Mouse (Mus musculus): ENCODE measurements around the gene Aurka.

Aurka gene

DNA sequence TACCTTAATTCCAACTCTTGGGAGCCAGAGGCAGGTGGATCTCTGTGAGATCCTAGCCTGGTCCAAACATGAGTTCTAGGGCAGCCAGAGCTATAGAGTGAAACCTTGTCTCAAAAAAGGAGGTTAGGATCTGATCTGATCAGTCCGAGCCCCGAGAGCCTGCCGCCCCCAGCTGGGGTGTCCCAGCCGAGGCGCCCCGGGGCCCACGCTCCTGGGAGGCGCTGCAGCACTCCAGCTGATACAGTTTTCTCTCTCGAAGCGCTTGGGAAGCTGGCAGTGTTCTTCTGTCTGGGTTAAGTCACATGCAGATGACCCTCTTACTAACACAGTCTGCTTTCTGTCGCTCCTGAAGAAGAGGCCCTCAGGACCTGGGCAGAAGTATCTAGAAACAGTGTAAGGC lies 11.0 kb upstream of the Aurka start:
- DNase-seq (ENCODE audit: low spot score) = no peak

DNA sequence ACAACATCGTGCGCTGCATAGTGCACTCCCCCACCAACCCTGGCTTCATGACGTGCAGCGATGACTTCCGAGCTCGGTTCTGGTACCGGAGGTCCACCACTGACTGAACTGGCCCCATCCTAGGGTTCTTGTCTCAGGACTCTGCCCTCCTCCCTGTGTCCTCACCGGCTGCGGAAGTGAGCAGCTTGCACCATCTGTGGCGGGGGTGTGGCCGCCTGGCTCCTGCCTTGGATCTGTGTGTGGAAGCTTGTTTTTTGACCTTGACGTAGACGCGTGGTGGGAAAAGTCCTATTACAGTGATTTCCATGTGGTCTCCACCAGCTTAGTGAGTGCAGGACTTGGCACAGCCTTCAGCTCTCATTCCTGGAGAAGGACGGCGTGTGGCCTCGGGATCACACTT lies 10.2 kb upstream of the Aurka start:
- no peak for DNase-seq (ENCODE audit: low spot score)

DNA sequence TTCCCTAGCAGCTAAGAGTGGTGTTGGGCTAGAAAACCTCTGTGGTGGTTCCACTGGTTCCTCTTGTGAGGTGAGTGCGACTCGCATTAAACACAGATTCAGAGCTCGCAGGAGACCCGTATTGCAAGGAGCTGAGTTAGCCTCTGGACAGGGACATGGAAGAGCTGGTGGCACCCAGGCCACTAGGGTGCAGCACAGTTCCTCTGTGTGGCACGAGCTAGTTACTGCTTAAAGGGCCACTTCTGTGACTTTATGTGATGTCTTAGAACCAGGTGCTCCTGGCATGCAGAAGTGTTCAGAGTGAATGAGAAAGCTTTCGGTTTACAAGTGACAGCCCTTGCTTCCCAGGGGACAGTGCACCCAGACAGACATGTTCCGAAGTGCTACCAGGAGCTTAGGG lies 8.0 kb upstream of the Aurka start:
- DNase-seq (ENCODE audit: low spot score) = peak; percentile 66

- DNase-seq (ENCODE audit: low spot score) = no peak
These were observed 6.7 kb upstream of the Aurka start for GRCm38 (mm10) chr2:172376999-172377515.

DNA sequence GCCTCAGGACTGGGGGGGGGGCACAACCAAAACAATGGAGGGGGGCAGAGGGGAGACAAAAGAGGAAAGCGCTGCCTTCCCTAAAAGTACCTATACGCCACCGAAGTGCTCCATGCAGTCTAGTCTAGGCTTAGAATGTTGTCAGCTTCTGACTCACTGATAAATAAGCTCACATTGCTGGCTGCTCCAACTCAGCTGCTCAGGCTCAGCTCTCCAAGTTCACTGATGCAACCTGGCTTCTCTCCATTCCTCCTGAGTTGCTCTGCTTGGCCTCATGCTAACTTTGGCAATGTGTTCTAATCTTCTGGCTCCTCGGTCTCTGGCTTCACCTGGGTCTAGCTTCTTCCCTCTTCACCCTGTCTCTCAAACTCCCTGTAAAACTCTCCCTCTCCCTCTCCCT lies 6.2 kb upstream of the Aurka start:
- DNase-seq (ENCODE audit: low spot score) = no peak

DNA sequence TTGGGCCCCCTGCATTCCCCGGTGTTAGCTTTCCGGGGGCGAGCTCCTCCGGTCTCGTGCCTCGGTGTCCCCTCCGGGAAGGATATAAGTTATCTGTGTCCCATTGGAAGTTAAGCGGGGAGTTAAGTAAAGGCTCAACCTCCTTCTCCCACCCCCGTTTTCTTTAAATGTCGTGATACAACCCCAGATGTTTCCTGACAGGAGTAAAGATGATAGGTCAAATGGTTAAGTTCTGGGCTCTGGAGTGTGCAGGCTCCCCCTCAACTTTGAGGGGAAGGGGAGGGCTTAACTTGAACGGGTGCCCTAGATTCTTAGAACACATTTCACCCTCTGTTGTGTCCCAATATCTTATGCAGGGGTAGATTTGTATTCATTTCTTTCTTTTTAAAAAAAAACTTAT lies 923 bp upstream of the Aurka start:
- no peak for DNase-seq (ENCODE audit: low spot score)

DNA sequence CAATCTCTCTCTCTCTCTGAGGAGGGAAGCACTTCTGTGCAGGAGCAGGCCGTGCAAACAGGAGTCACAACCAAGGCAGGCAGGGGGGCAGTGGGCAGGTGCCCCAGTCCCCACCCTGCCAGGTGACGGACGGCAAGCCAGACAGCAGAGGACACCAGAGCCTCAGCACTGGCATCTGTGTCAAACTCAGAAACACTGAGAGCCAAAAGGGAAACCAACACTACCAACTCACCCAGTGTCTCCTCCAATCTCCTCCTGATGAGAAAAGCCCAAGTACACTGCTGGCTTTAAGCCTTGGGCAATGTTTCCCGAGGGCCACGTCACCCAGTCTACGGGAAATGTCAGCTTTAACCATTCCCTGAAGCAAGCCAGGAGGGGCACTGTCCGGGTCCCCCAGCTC lies 7.2 kb downstream of the Aurka start:
- DNase-seq (ENCODE audit: low spot score) = no peak

DNA sequence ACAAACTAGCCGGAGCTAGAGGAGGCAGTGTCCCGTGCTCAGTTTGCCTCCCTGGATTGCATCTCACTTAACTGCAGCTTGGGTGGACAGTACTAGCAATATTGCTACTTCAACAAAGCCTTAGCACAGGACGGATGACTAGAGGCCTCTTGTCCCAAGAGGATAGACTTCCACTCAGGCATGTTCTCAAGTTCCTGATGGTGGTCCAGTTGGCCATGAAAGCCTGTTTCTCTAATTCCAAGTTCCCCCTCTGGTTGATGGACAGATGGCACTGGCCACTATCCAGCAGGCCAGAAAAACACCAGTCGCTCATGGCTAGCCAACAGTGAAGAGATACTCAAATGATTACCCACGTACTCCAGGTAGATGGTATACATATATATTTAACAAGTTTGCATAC lies 14.5 kb downstream of the Aurka start:
- DNase-seq (ENCODE audit: low spot score) = no peak

GRCm38 (mm10) chr2:172354761-172355160 lies 15.6 kb downstream of the Aurka start:
- no peak for DNase-seq (ENCODE audit: low spot score)

- DNase-seq (ENCODE audit: low spot score) = no peak
These were observed 17.1 kb downstream of the Aurka start for GRCm38 (mm10) chr2:172353218-172353617.

DNA sequence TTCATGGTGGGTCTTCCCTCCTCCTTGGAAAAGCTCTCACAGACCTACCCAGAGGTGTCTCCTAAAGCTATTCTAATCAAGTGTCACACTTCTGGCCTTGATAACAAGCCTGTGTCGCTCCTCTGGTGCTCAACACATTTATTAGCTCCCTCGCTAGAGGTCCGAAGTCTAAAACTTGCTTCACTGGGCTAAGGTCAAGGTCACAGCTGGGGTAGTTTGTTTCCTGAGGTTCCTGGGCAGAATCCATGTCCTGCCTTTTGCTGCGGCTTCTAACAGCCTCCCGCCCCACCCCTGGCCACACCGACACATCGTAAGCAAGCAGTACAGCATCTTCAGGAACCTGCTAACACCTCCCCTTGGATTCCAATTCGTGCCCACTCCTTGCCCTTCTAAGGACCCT lies 19.6 kb downstream of the Aurka start:
- no peak for DNase-seq (ENCODE audit: low spot score)

DNA sequence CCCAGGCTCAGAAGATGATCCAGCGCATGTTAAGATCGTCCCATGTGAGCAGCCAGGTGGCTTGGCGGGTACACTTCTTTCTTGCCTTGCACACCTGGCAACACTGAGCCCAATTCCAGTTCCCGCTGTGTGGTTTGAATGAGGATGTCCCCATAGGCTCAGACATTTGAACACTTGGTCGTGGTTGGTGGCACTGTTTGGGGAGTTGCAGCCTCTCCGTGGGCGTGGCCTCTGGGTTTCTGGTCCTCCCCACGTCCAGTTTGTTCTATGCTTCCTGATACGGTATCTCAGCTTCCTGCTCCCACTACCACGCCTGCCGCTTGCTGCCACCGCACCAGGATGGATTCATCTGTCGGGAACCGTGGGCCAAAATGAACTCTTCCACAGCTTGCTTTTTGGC lies 20.6 kb downstream of the Aurka start:
- no peak for DNase-seq (ENCODE audit: low spot score)

DNA sequence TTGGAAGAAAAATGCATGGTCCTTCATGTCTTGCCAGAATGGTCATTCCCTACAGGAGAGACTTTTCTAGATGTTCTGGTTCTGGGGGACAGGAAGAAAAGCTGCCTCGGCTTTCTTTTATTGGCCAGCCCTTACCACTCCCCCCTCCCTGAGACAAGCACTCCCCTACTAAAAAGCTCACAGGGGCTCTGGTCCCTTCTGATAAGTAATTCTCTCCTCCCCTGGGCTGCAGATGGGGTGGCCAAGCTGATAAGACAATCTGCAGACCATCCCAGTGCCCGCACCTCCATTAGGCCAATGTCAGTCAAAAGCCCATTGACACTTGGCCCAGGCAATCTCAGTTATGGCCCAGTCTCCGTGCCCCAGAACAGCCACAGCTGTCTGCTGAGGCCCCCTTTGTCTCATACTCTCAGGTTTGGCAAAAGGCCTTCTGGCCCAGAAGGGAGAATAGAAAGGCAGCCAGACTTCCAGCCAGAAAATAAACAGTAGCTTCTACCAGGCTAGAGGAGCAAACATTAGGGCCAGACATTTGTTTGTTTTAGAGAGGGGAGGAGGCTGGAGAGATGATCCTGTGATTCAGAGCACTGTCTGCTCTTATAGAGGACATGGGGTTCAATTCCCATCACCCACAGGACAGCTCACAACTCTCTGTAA lies 21.9 kb downstream of the Aurka start:
- no peak for DNase-seq (ENCODE audit: low spot score)

- DNase-seq (ENCODE audit: low spot score) = peak; percentile 28
These were observed 23.3 kb downstream of the Aurka start for GRCm38 (mm10) chr2:172346933-172347611.

GRCm38 (mm10) chr2:172346034-172346929 lies 24.1 kb downstream of the Aurka start:
- DNase-seq (ENCODE audit: low spot score) = peak; percentile 53

- peak; percentile 97 for DNase-seq (ENCODE audit: low spot score)
These were observed 25.0 kb downstream of the Aurka start, which contains the start of gene Fam210b for GRCm38 (mm10) chr2:172345258-172345738. Gene Fam210b, plus strand, starts transcription at chr2:172345565.

- no peak for DNase-seq (ENCODE audit: low spot score)
These were observed 25.7 kb downstream of the Aurka start for GRCm38 (mm10) chr2:172344669-172345068.

GRCm38 (mm10) chr2:172343751-172344150 lies 26.6 kb downstream of the Aurka start:
- DNase-seq (ENCODE audit: low spot score) = no peak

DNA sequence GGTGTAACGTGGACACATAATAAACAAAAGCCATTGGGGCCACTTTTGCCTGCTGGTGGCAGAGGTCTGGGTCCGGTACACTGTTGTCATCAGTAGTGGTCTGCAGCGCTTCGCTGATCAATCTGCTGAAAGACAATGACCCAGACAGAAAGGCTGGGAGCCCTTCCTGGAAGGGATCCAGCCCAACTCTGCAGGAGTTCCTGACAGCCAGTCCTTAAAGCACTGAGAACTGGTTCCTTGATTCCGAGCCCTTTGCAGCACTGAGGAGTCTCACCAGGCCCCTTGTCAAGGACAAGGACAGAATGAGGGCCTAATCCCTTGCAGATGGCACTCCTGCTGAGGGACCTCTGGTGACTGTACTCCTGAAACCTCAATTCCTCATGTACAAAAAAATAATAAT lies 28.7 kb downstream of the Aurka start:
- no peak for DNase-seq (ENCODE audit: low spot score)

DNA sequence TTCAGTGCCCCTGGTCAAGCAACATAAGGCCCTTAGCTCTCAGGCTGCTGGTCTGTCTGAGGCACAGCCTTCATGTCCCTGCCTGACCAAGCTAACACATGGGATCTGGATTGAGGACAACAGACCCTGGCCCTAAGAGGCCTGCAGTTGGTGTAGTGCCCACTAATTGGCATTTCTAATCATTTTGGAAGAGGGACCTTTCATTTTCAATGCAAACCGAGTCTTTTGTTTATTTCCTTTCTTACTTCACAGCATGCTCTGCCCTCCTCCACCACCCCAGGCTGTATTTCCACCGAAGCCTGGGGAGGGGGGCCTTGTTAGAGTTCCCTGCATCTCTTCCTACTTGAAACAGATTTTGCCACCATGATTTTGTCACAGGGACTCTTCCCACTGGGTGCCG lies 29.4 kb downstream of the Aurka start:
- DNase-seq (ENCODE audit: low spot score) = no peak

GRCm38 (mm10) chr2:172338206-172338942 lies 32.0 kb downstream of the Aurka start:
- no peak for DNase-seq (ENCODE audit: low spot score)

- DNase-seq (ENCODE audit: low spot score) = peak; percentile 90
These were observed 41.2 kb downstream of the Aurka start for GRCm38 (mm10) chr2:172329179-172329578.

All from embryo, embryonic 10 days (tissue).